Mouse (Mus musculus) spleen, adult 12 weeks (tissue): Measurements from ENCODE around the gene Dpf1.

ENCODE experiments used
- DNase-seq: peaks from one replicate; pipeline ENCODE4 v3.0.0; 2022; ENCODE audit warnings: low spot score

The Dpf1 gene

DNA sequence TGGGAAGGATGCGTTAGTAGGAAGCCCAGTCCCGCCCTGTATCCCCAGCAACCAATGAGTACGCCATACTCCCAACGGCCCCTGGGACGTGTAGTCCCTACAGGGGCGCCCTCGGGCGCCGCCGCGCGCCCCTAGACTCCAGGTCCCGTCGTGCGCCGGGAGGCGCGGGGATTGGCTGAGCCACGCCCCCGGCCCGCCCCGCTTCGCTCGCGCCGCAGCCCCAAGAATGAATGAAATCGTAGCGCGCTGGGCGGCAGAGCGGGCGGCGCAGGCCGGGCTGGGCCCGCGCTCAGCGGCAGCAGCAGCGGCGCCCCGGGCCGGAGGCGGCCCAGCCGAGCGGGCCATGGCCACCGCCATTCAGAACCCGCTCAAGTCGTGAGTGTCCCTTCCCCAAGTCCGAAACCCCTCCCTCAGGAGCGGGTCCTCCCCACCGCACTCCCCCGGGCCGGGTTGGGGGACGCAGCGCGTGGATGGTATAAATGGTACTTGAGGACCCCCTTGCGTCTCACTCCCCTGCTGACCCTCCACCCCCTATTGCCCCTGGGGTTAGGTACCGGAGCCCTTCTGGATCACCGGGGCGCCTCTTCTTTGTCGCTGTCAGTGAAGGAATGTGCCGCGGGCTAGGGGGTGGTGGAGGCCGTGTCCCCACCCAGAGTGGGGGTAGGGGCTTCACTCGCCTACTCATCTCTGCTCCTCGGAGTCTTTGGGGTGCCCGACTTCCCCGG lies at the start of gene Dpf1:
Gene Dpf1 (plus strand): TSS at position 214 of the 725 bp plus-strand sequence.
- DNase-seq, result no peak

DNA sequence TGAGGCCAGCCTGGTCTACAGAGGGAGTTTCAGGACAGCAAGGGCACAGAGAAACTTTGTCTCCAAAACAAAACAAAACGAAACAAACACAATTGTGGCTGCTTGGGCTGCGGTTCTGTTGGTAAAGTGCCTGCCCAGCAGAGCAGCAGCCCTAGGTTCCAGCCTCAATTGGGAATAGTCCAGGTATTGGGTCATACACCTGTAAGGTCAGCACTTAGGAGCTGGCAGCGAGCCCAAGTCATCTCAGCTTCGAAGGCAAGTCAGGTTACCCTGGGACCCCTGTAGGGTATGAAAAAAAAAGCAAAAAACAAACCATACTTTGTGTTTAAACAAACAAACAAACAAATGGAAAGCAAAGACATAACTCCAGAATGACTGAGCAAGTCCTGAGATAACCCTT lies 47.9 kb upstream of the Dpf1 start:
- DNase-seq, result no peak

DNA sequence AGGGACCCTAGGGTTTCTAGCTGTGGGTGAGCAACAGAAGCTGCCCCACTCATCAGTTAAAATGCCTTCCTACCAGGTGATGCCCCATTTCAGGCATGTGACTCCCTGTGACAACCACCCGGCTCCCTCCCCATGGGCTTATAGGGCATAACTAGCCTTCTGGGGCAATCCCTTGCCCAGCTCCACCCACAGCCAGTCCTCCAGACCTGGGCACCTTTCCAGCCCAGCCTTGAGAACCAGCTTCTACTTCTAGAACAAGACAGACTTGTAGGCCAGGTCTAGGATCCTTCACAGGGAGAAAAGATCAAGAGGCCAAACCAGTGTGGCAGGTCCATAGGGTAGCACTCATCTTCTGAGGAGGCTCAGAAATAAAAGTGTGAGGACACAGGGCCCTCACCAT lies 46.4 kb upstream of the Dpf1 start:
- no peak for DNase-seq

DNA sequence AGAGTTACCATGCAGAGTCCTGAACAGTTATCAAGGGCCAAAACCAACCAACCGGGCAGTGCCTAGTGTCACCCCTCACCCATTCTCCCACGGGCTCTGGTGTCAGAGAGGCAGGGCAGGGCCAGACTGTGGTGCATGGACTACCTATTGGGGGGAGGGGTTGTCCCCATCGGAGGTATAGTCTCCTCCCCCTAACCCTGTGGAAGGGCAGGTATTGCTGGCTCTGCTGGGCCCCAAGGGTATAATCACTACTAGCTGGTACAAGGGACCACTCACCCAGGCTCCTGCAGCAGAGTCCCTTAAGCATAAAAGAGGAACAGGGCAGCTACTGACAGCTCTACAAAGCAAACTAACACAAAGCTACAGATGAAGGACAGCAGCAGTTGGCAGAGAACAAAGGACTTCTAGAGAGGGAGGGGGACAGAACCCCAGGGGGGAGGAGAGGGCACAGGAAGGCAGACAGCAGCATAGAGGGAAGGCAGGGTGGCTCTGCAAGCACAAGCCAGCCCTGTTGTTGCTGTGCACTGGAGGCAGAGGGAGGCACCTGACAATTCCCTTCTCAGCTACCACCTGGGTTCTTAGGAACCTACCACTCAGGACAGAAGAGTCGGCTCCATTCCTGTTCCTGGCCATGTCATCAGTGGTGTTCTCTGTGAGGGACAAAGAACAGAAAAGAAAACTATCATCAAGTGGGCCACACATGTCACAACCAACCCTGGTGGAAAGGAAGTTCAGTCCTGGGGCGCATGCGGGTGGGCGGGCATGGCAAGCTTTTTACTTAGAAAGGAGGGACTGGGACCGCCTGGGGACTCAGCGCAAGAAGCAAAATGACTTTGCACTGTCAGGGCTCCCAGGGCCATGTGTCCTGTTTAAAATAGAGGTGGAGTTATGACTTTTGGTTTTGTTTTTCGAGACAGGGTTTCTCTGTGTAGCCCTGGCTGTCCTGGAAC lies 43.7 kb upstream of the Dpf1 start:
- DNase-seq, result no peak

DNA sequence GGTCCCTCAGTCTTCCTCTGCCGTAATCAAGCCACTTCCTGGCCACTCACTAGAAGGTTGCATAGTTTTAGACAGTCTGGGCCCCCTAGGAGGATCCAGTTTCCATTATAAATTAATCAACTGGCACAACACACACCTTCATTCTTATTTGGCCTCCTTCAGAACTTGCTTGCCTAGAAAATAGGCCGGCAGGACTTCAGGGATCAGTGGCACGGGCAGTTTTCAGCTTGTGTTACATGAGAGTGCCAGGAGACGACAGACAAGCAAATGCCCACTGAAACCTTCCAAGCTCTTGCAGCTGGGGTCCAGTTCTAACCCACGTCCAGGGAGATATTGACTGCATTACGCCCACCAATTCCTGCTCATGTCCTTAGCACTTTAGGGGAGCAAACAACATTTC lies 41.6 kb upstream of the Dpf1 start:
- no peak for DNase-seq

DNA sequence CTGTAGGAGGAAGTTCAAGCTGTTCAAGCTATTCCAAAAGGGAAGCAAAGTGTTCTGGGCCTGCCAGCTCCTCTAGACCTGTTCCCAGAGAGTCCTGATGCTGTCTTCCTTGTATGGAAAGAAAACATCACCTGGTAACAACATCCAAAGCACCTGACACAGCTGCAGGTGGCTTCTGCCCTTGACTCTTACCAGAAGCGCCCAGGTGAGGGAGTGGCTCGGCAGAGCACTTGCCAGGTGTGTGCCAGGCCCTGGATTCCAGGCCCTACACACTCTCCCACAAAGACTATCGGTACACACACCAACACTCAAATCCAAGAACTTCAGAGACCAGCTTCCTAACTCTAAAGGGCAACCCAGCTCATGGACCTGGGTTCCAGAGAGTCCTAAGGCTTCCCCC lies 39.9 kb upstream of the Dpf1 start:
- DNase-seq, result no peak

DNA sequence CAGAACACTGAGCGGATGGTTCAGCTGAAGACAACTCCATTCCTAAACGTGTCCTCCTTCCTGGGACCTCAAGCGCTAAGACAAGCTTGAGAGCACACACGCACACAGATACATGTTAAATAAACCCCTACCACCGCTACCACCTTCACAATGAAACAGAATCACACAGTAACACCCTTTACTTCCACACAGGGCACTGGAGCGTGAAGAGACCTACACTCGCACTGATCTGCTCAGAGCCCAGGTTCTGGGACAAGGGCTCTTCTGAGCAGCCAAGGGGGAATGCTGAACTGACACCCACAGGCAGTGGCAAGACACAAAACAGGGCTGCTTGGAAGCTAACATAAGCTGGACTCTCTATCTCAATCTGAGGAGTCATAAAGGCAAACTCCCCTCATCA lies 38.1 kb upstream of the Dpf1 start:
- DNase-seq, result no peak

DNA sequence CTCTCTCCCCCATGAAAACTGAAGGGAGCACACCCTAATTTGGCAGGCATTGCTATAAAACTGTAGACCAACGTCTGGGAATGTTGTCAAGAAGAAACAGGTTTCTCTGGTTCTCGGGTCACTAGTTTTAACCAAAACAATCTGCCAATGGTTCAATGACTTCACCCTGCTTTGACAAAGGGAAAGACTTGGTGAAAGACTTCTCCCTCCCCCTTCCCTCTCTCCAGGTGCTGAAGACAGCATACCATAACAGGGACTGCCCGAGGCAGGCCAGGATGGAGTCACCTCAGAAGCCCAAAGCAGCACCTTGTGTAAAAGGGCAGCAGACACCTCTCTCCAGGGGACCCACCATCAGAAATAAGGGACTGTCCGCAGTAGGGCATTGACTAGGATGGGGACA lies 36.8 kb upstream of the Dpf1 start:
- DNase-seq, result no peak

DNA sequence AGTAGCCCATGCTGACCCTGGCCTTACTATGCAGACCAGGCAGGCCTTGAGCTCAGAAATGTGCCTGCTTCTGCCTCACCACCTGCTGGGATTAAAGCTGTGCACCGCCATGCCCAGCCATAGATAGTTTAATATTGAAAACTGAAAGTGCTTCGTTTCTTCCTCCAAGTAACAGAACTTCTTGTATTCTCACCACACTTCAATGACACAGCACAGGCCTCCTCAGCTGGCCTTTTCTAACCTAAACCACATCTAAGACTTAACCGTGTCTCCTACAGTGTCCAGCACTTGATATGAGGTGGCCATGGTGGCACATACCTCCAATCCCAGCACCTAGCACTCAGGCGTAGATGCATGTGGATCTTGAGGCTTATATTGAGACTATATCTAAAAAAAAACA lies 33.3 kb upstream of the Dpf1 start:
- DNase-seq, result no peak

DNA sequence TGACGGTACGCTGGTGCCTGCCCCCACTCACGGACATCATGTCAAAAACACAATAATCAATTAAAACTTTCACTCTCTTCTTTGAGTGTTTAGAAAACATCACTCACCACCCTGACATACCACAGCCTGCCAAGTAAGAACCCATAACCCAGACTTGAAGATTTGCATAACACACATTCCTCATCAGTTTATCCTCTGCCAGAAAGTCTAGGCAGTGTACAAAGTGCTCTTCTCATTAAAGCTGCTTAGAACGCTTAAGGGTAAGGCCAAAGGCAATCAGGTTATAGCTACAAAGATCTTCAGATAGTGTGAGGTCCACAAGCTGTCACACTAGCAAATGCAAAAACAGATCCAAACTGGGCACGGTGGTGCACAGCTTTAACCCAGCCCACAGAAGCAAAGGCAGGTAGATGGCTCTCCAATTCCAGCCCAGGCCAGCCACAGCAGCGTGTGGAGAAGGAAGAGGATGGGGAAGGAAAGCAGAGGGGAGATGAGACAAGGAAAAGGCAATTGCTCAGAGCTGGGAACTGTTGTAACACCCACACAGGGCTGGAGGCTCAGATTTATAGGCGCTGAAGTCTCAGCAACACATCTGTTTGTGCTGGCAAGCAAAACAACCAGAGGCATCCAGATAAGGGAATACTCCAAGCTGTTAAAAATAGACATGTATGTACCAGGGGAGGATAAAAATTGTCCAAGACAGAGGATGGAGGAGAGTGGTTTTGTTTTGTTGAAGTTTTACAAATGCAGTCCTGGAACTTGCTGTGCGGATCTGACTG lies 31.9 kb upstream of the Dpf1 start:
- DNase-seq, result no peak

DNA sequence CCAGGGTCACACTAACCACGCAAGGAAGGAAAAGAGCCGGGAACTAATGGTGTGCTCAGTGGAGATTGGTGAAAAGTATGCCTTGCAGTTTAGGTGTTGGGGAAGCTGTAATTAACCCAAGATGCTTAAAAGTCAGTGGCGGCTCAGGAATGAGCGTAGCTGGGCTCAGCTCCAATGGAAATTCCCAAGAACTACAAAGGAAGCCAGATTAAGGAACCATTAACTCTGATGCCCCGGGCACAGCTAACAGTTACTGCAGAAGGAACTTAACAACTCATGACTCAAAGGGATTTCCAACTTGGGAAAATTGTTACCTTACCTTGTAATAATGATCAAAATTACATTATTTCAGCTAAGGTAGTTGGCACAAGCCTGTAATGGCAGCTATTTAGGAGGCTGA lies 27.0 kb upstream of the Dpf1 start:
- no peak for DNase-seq

DNA sequence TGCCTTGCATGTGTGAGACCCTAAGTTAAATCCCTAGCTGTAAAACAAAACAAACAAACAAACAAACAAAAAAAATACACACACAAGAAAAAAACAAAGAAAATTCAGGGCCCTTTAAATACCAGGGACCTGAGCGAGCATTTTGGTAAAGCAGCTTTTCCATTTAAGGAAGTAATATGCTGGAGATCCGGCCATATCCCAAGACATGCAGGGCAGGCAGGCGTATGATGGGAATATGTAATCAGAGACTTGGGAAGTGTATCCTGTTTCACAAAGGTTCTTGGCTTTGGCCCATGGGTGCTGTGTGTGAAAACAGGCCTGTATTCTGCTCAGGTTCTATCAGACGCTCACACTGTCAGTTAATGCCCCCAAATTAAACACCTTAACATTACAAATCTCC lies 26.2 kb upstream of the Dpf1 start:
- no peak for DNase-seq

DNA sequence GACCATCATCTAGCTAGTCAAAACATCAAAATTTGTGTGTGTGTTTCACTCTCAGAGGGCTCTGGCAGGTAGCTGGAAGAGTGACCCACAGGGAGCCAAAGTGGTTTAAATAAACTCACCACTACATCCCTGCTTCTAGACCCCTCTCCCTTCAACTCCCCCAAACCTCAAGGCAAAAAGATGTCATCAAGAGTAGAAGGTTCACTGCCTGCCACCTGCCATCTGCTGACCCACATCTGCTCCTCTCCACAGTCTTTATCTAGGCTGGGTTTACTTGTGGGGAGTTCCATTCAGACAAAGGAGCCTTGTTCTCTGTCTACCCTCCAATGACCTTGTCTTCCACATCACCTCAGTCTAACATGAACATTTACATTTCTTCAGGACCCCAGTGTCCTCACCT lies 24.5 kb upstream of the Dpf1 start:
- no peak for DNase-seq

DNA sequence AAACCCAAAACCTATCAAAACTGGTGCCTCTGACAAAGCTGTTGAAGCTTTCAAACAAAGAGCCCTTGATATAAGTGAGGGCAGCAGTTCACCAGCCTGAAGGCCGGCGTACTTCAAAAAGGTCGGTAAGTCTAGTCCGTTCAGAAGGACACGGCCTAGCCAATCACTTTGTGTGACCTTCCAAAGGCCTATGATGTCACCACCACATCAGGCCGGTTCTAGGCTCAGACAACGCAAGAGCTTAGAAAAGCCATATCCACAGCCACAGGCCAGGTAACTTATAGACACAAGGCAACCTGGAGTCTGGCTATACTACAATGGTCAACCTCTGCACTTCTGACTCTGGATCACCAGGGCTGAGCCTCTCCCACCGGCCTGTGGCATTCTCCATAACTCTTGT lies 23.8 kb upstream of the Dpf1 start:
- DNase-seq, result no peak

DNA sequence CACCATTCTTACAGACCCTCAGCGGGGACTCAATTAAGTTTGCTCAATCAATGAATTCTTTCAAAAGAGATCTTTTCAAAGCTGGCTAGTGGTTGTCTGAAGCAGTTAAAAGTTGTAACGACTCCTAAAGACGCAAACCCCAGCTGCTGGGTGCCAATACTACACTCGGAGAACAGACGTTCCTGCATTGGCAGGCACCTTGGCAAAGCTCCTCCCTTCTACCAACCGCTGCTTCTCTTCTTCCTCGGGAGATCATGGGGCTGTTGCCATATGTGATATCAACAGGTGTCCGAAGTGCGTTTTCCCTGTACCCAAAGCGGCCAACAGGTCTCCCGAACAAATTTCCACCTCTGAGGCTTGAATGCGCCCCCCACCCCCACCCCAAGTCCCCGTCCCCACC lies 22.9 kb upstream of the Dpf1 start:
- DNase-seq, result no peak

DNA sequence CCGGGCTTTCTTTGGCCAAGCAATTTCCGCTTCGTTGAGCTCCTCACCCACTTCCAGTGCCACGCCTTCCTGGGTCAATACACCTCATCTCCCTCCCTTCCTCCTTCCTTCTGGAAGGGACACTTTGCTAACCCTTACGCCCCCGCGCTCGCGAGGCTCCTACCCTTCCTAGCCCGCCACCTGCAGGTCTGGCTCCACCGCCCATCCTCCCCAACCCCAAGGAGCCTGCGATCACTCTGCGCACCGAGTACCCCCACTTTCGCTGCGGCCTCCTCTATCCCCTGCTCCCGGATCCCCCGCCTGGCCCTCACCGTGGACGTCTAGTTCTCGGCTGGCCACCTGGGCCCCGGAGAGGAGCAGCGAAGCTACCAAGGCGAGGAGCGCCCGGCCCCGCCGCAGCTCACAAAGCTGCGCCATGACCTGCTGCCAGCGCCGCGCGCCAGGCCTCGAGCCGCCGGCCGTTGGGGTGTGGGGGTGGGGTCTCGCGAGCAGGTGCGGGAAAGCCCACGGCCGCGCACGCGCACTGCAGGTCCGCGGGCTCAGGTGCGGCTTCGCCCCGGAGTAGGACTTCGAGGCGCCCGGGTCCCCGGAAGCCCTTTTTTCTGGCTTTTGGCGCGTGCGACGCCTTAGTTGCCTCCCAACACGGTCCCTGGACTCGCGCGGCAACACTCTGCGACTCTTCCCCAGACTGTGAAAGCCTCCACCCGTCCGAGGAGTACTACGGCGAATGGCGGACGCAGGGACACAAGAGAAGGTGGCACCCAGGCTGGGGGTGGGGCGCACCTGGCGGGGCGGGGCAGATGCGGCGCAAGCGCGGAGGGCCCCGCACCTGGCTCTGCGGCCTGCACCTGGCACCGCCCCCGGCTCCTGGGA lies 22.3 kb upstream of the Dpf1 start, which contains the start of gene Spint2:
Gene Spint2 (minus strand): TSS at position 712 of the 873 bp plus-strand sequence.
- peak; percentile 19 for DNase-seq

DNA sequence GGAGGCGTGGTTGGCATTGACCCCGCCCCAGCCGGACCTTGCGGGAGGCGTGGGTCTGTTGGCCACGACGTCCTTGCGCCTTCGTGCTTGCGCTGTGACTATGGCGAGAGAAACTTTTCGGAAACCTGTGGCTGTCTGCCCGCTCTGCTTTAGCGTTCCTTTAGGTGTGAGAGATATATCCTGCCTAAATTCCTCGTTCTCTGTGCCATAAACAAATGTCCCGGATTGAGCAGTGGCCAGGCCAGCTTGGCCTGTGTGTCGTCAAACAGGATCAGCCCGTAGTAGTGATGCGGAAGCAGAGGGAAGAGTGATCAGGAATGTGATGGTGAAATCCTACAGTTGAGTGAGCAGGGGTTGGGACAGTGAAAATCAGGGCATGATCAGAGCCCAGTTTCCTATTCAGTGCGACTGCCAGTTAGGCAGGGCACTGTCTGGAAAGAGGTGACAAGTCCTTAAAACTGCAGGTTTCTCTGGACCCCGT lies 21.6 kb upstream of the Dpf1 start:
- DNase-seq, result no peak

DNA sequence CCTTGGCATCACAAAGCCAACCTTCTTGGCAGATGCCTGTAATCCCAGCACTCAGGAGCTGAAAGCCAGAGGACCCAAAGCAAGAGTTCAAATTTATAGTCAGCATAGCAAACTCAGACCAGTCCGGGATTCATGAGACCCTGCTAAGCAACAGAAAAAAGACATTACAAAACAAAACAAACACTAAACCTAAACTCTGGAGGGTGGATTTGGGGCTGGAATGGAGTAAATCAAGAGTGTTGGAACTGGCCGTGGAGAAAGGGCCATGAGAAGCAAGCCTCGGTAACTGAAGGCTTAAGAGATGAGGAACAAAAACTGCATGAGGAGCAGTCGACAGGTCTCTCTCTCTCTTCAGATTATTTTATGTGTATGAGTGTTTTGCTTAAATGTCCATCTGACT lies 19.9 kb upstream of the Dpf1 start:
- DNase-seq, result no peak

DNA sequence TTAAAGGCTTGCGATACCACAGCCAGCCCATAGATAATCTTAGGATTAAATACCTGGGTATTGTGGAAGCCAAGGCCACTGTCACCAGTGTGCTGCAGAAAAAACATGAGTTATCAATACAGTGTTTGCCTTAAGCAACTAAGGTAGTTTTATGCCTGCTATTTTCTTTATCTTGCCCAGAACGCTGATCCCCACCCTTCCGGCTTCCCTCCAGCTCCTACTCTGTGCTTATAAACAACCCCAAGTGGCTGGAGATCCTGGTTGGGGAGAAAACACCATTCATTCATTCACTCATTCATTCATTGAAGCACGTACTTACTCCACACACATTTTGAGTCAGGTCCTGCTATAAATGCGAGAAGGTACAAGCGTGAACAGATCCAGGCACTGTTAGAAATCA lies 19.2 kb upstream of the Dpf1 start:
- DNase-seq, result no peak

DNA sequence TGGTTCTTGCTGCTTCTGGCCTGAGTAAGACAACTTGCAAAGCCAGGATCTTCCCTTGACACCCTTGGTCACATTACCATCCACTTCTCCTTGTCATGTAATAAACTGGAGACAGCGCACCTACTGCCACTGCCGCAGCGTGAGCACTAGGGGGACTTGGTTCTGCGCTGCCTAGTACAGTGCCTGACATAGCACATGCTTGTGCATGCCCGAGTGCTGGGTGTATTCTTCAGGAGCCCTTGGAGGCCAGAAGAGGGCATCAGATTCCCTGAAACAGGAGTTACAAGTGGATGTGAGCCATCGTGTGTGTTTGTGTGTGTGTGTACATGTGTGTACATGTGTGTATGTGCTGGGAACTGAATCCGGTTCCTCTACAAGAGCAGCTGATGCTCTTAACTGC lies 16.3 kb upstream of the Dpf1 start:
- DNase-seq, result no peak

DNA sequence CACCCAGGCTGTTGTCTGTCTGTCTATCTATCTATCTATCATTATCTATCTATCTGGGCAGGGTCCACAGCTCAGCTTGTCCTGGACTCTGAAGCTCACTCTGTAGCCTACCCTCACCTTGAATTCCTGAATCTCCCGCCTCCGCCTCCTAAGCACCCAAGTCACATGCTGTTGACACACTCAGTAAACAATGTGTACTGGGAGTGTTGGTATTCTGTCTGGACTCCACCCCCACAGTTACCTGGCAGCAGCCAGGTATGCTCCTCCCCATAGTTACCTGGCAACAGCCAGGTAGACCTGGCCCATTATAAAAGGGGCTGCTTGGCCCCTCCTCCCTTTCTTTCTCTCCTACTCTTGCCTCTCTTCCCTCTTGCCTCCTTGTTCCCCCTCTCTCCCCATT lies 15.7 kb upstream of the Dpf1 start:
- DNase-seq, result no peak
